Comparison of ENCODE assay signal across 14 mouse cellular contexts in genomic region chr17:83819503-83819902, GRCm38 (mm10). TPM values are rescaled to one million over a fixed set of nuclear protein-coding genes. Genes with fewer than 3 reads are reported as not detected.
DNase-seq lines count a peak whose midpoint lies in the region; ATAC-seq and TF ChIP-seq lines count a peak whose summit lies in the region.
"Had no signal": no experiment of that assay in that cellular context is flagged by ENCODE, and none has a peak within 500 bp of the region (broad histone marks: within the 10 kb centered on the region; RNA-seq: fewer than 3 reads in every experiment).

No protein-coding gene starts in this region.

- intact Hi-C loops in heart, postnatal 14 days (cut with DNase I) = no loop called here

- no peak overlapping the region for H3K4me3 ChIP-seq in forebrain, embryonic 16.5 days (replicated peaks; ENCODE audit: low read length)
- no peak overlapping the region for H3K4me3 ChIP-seq in forebrain, embryonic 10.5 days
- H3K4me3 ChIP-seq in heart, embryonic 10.5 days = no peak overlapping the region
- H3K4me3 ChIP-seq in lung, embryonic 14.5 days (ENCODE audit: low read depth, low read length) = no peak overlapping the region
- H3K4me3 ChIP-seq: layer of hippocampus, adult 2 months; neural tube, embryonic 13.5 days had no signal

- peak; percentile 43 for ATAC-seq in forebrain, embryonic 16.5 days
- peak; percentile 85; the same call in 1 of the 2 replicates for ATAC-seq in lung, embryonic 14.5 days (ENCODE audit: insufficient read depth)
- ATAC-seq: intestine, embryonic 16.5 days had no signal

- H3K9me3 ChIP-seq in forebrain, embryonic 16.5 days (ENCODE audit: control insufficient read depth, low read length) = no peaks in the 10 kb centered on the region
- no peaks in the 10 kb centered on the region for H3K9me3 ChIP-seq in forebrain, embryonic 10.5 days
- no peaks in the 10 kb centered on the region for H3K9me3 ChIP-seq in heart, embryonic 10.5 days
- H3K9me3 ChIP-seq in lung, embryonic 14.5 days (ENCODE audit: low read depth, low read length) = no peaks in the 10 kb centered on the region
- H3K9me3 ChIP-seq: neural tube, embryonic 13.5 days had no signal

- TF ChIP-seq CTCF in lung, embryonic 14.5 days (IDR thresholded peaks at IDR 0.05; ENCODE audit: low read depth) = no peak

- no peaks in the 10 kb centered on the region for H3K27me3 ChIP-seq in forebrain, embryonic 16.5 days (replicated peaks; ENCODE audit: control insufficient read depth, insufficient read depth, low read length)
- H3K27me3 ChIP-seq in forebrain, embryonic 10.5 days (ENCODE audit: poor library complexity, severe bottlenecking) = no peaks in the 10 kb centered on the region
- H3K27me3 ChIP-seq in heart, embryonic 10.5 days (ENCODE audit: insufficient read depth, poor library complexity, severe bottlenecking) = no peaks in the 10 kb centered on the region
- H3K27me3 ChIP-seq in lung, embryonic 14.5 days (ENCODE audit: insufficient read depth, low read length) = no peaks in the 10 kb centered on the region
- H3K27me3 ChIP-seq: neural tube, embryonic 13.5 days had no signal

- no peak overlapping the region for H3K4me2 ChIP-seq in forebrain, embryonic 16.5 days (ENCODE audit: low read length)
- H3K4me2 ChIP-seq in lung, embryonic 14.5 days = no peak overlapping the region
- H3K4me2 ChIP-seq: neural tube, embryonic 13.5 days had no signal

- H3K36me3 ChIP-seq in forebrain, embryonic 16.5 days (ENCODE audit: control insufficient read depth, insufficient read depth) = no peaks in the 10 kb centered on the region
- H3K36me3 ChIP-seq in forebrain, embryonic 10.5 days (replicated peaks) = no peaks in the 10 kb centered on the region
- H3K36me3 ChIP-seq in heart, embryonic 10.5 days = peaks cover 2% of the 10 kb centered on the region; the same call in 1 of the 2 replicates
- H3K36me3 ChIP-seq in lung, embryonic 14.5 days (ENCODE audit: insufficient read depth) = no peaks in the 10 kb centered on the region
- H3K36me3 ChIP-seq: neural tube, embryonic 13.5 days had no signal

- no peak for DNase-seq in forebrain, embryonic 10.5 days (ENCODE audit: extremely low spot score, low spot score)
- peak; percentile 24 to 29 for DNase-seq in heart, postnatal 14 days
- no peak for DNase-seq in heart, embryonic 10.5 days (ENCODE audit: low spot score)
- DNase-seq in lung, embryonic 14.5 days = peak; percentile 75
- no peak for DNase-seq in lung, adult 18-20 months
- peak; percentile 60 for DNase-seq in heart, postnatal 4 days
- DNase-seq in spleen, adult 18-20 months = no peak
- DNase-seq: adrenal gland, postnatal 10 days; cerebellum, adult 9-11 months; thymus, postnatal 36 days had no signal

- H3K9ac ChIP-seq in forebrain, embryonic 16.5 days (replicated peaks; ENCODE audit: low read depth, low read length) = no peak overlapping the region
- H3K9ac ChIP-seq in lung, embryonic 14.5 days = no peak overlapping the region
- H3K9ac ChIP-seq: neural tube, embryonic 13.5 days had no signal

- H3K27ac ChIP-seq in forebrain, embryonic 16.5 days (ENCODE audit: low read length) = no peak overlapping the region
- no peak overlapping the region for H3K27ac ChIP-seq in forebrain, embryonic 10.5 days
- no peak overlapping the region; the same call in 1 of the 2 replicates for H3K27ac ChIP-seq in heart, embryonic 10.5 days
- H3K27ac ChIP-seq in lung, embryonic 14.5 days (ENCODE audit: low read depth) = no peak overlapping the region
- H3K27ac ChIP-seq: neural tube, embryonic 13.5 days had no signal

- peaks cover 7% of the 10 kb centered on the region for H3K4me1 ChIP-seq in forebrain, embryonic 16.5 days (replicated peaks; ENCODE audit: control insufficient read depth, insufficient read depth, low read length)
- H3K4me1 ChIP-seq in forebrain, embryonic 10.5 days = no peaks in the 10 kb centered on the region; the same call in 1 of the 2 replicates
- H3K4me1 ChIP-seq in heart, embryonic 10.5 days = peaks cover 32% of the 10 kb centered on the region
- H3K4me1 ChIP-seq in lung, embryonic 14.5 days (ENCODE audit: insufficient read depth) = no peaks in the 10 kb centered on the region

- 81% methylated on average over 8 of the region's 8 CpGs for WGBS in forebrain, embryonic 16.5 days
- 78% methylated on average over 8 of the region's 8 CpGs for WGBS in forebrain, embryonic 10.5 days
- WGBS in heart, embryonic 10.5 days = 76% methylated on average over 8 of the region's 8 CpGs
- 46% methylated on average over 8 of the region's 8 CpGs for WGBS in lung, embryonic 14.5 days

RNA-seq across cellular contexts. Expression of gene Haao, which starts 28.3 kb away (rescaled TPM):
- polyA plus RNA-seq in forebrain, embryonic 16.5 days (2015; fragmentation: Nextera tagmentation; extraction: Ambion mirVana) = 0.14 and 0.29 TPM in 2 replicates
- 0.25 and 0.36 TPM in 2 replicates for polyA plus RNA-seq in forebrain, embryonic 10.5 days (2016; fragmentation: Nextera tagmentation; extraction: Ambion mirVana)
- total RNA-seq in heart, postnatal 14 days (2021) = not detected
- polyA plus RNA-seq in heart, embryonic 10.5 days (2016; fragmentation: Nextera tagmentation; extraction: Ambion mirVana) = 0.41 and 0.68 TPM in 2 replicates
- polyA plus RNA-seq in lung, embryonic 14.5 days (2014; fragmentation: Nextera tagmentation; extraction: Ambion mirVana) = 0.21 TPM in 1 of 2 replicates, not detected in the other
- under 1 TPM in 1 of 2 experiments, not detected in 1; 0.36 TPM for total RNA-seq in heart, postnatal 4 days (2021)
- total RNA-seq: layer of hippocampus, adult 2 months had no signal
- polyA plus RNA-seq: neural tube, embryonic 13.5 days had no signal

Comparison
In these comparisons a context has a peak if more than half of its experiments do, and no peak if none do; other contexts are left out.
1. DNase-seq: peak in heart, postnatal 14 days (2 of 2), lung, embryonic 14.5 days (single experiment) and heart, postnatal 4 days (single experiment); none in forebrain, embryonic 10.5 days (single experiment), heart, embryonic 10.5 days (single experiment), lung, adult 18-20 months (0 of 2) and spleen, adult 18-20 months (0 of 2).